Mouse (Mus musculus): ENCODE data around the gene Rsph1. TPM values are rescaled to one million over a fixed set of nuclear protein-coding genes. Genes with fewer than 3 reads are reported as not detected.

Rsph1 gene
- polyA plus RNA-seq, 1 experiment: 0.13 TPM

DNA sequence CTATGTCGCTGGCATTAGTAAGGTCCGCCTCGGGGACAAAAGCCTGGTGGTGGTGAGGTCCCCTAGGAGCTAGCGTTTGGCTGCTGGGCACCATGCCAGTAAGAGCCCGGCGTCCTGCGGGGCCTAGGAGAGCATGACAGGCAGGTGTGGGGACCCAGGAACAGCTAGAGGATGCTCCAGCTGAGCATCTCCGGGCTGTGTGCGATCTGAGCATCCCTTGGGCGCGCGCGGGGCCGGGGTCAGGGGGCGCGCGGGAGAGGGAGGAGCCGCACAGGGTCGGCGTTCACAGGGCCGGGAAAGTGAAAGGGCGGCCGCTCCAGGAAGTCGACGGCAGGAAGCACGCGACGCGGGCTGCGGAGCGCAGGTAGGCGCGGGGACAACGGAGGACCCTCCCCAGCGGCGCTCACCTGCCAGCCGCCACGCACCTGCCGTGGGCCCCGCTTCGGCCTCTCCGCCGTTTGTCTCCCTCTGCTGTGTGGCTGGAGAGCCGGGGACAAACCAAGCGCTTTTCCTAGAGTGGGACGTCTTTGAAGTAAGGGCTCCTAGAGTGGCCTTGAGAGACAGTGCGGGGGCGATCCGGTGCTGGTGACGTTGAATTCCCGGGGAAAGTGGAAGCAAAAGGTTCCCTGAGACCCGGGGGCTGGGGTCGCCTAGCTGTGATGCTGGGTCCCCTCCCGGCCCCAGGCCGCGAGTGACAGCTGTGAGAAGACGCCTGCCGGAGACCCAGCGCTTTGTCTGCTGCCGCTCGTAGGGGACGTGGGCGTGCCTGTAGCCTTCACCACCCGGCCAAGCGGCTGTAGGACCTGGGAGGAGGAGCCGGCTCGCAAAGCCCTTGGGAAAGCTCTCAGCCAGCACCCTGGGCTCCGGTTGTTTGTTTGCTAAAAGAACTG lies 19.0 kb upstream of the Rsph1 start:
- DNase-seq (ENCODE audit: low read depth in 1 of 2, low spot score in 2 of 2): peak; percentile 41 to 78
- no peaks in the 10 kb centered on the region for H3K36me3 ChIP-seq (ENCODE audit: control insufficient read depth, insufficient read depth, low read length)
- H3K4me3 ChIP-seq (ENCODE audit: extremely low read depth, insufficient read depth, insufficient read length): peak overlapping the region; percentile 77
- H3K27ac ChIP-seq (ENCODE audit: insufficient read depth, low read length): peak overlapping the region; percentile 85
- TF ChIP-seq POLR2A (IDR thresholded peaks at IDR 0.05; ENCODE audit: low read depth, low read length) (peak; percentile 22), CTCF (IDR thresholded peaks at IDR 0.05; ENCODE audit: extremely low read depth, insufficient read depth, insufficient read length, insufficient replicate concordance) (no peak)
- peaks cover 9% of the 10 kb centered on the region; the same call in 1 of the 2 replicates for H3K4me1 ChIP-seq (ENCODE audit: control insufficient read depth, insufficient read depth, insufficient read length)
- H3K27me3 ChIP-seq (ENCODE audit: control insufficient read depth, insufficient read depth, low read length): no peaks in the 10 kb centered on the region
- WGBS: 1% methylated on average over 67 of the region's 68 CpGs

DNA sequence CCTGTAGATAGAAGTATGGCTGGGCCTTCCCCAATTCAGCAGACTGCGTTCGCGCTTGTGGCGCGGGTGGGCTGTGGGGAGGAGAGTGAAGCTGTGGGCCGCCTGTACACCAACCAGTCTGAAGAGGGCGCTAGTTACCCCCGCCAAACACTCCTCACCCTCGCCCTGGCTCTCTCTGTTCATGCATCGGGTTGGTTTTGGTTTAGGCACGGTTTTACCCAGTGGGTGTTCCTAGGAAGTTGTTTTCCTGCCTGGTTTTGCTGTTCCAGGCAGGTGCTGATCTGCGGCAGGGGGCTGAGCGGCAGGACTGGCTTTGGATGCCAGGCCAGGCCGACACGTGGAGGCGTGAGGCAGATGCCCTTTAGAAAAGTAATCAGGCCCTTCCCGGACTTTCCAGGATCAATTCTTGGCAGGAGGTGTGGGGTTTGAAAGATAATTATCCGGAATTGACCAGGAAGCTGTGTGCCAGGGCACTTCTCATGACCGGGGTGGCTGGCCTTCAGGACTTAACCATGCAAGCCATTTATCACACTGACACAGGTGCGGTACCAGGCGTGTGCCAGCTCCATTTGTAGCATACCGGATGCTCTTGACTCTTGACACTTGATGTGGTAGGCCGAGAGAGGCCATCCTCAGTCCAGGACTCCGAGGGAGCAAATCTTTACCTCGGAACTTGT lies 18.2 kb upstream of the Rsph1 start:
- peak; percentile 74 for TF ChIP-seq CTCF (IDR thresholded peaks at IDR 0.05; ENCODE audit: extremely low read depth, insufficient read depth, insufficient read length, insufficient replicate concordance)
- no peak for TF ChIP-seq POLR2A (IDR thresholded peaks at IDR 0.05; ENCODE audit: low read depth, low read length)
- peaks cover 10% of the 10 kb centered on the region; the same call in 1 of the 2 replicates for H3K4me1 ChIP-seq (ENCODE audit: control insufficient read depth, insufficient read depth, insufficient read length)
- H3K4me3 ChIP-seq (ENCODE audit: extremely low read depth, insufficient read depth, insufficient read length): peak overlapping the region; percentile 77
- H3K36me3 ChIP-seq (ENCODE audit: control insufficient read depth, insufficient read depth, low read length): no peaks in the 10 kb centered on the region
- peak overlapping the region; percentile 85 for H3K27ac ChIP-seq (ENCODE audit: insufficient read depth, low read length)
- 4% methylated on average over 25 of the region's 25 CpGs for WGBS
- DNase-seq (ENCODE audit: low read depth in 1 of 2, low spot score in 2 of 2): peak; percentile 71 to 75
- H3K27me3 ChIP-seq (ENCODE audit: control insufficient read depth, insufficient read depth, low read length): no peaks in the 10 kb centered on the region

DNA sequence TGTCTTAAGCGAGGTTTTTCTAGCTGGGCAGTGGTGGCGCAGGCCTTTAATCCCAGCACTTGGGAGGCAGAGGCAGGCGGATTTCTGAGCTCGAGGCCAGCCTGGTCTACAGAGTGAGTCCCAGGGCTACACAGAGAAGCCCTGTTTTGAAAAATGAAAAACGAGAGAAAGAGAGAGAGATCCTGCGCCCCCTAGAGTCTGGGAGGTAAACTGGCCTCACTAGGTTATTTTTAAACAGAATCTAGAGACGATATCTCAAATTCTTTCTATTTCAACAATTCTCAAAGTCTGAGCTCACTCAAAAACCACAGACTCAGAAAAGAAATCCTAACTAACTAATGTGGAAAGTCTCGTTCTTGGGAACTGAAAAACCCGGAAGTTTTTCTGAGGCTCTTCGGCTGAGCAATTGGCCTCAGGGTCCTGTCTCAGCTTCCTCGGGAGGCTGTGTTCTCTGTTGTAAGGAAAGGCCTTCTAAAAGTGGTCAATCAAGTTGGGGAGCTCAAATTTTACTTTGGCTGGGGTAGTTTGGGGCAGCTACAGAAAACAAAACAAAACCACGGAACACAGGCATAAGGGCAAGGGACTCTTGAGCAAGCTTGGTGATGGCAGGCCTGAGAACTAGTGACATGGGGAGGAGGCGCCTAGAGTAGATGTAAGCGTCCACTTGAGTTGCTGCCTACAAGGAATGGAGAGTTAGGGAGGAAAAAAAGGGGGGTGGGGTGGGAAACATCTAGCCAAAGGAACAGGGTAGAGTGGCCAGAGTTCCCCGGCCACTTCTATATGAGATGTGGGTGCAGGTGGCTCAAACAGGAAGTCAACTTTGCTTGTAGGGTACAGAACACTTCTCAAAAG lies 17.4 kb upstream of the Rsph1 start:
- no peaks in the 10 kb centered on the region for H3K27me3 ChIP-seq (ENCODE audit: control insufficient read depth, insufficient read depth, low read length)
- WGBS: 55% methylated on average over 15 of the region's 15 CpGs
- peak overlapping the region; percentile 85 for H3K27ac ChIP-seq (ENCODE audit: insufficient read depth, low read length)
- TF ChIP-seq CTCF (IDR thresholded peaks at IDR 0.05; ENCODE audit: extremely low read depth, insufficient read depth, insufficient read length, insufficient replicate concordance) (no peak; the same call in 1 of the 2 replicates), POLR2A (IDR thresholded peaks at IDR 0.05; ENCODE audit: low read depth, low read length) (no peak)
- peak; percentile 47 to 61 for DNase-seq (ENCODE audit: low read depth in 1 of 2, low spot score in 2 of 2)
- H3K36me3 ChIP-seq (ENCODE audit: control insufficient read depth, insufficient read depth, low read length): no peaks in the 10 kb centered on the region
- no peak overlapping the region for H3K4me3 ChIP-seq (ENCODE audit: extremely low read depth, insufficient read depth, insufficient read length)
- H3K4me1 ChIP-seq (ENCODE audit: control insufficient read depth, insufficient read depth, insufficient read length): peaks cover 11% of the 10 kb centered on the region; the same call in 1 of the 2 replicates

DNA sequence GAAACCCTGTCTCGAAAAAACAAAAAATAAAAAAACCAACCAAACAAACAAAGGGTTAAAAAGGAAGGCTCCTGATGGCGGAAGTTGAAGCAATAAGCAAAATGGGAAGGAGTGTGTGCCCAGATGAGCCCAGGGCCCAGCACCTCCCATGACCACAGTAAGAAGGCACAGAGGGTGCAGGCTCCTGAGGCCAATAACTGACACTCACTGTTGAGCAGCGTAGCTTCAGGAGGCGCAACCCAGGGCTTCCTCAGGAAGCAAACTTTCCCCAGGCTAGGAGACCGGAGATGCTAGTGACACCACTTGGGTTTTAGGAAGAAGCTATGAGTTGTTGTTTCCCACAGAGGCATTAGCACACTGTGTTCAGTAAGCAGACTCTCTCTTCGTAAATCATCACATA lies 13.7 kb upstream of the Rsph1 start:
- DNase-seq (ENCODE audit: low read depth in 1 of 2, low spot score in 2 of 2): no peak
- no peaks in the 10 kb centered on the region for H3K36me3 ChIP-seq (ENCODE audit: control insufficient read depth, insufficient read depth, low read length)
- WGBS: 40% methylated on average over 6 of the region's 6 CpGs
- TF ChIP-seq CTCF (IDR thresholded peaks at IDR 0.05; ENCODE audit: extremely low read depth, insufficient read depth, insufficient read length, insufficient replicate concordance) (no peak), POLR2A (IDR thresholded peaks at IDR 0.05; ENCODE audit: low read depth, low read length) (no peak)
- peak overlapping the region; percentile 47 for H3K27ac ChIP-seq (ENCODE audit: insufficient read depth, low read length)
- H3K4me1 ChIP-seq (ENCODE audit: control insufficient read depth, insufficient read depth, insufficient read length): peaks cover 10% of the 10 kb centered on the region; the same call in 1 of the 2 replicates
- no peak overlapping the region for H3K4me3 ChIP-seq (ENCODE audit: extremely low read depth, insufficient read depth, insufficient read length)
- H3K27me3 ChIP-seq (ENCODE audit: control insufficient read depth, insufficient read depth, low read length): no peaks in the 10 kb centered on the region

DNA sequence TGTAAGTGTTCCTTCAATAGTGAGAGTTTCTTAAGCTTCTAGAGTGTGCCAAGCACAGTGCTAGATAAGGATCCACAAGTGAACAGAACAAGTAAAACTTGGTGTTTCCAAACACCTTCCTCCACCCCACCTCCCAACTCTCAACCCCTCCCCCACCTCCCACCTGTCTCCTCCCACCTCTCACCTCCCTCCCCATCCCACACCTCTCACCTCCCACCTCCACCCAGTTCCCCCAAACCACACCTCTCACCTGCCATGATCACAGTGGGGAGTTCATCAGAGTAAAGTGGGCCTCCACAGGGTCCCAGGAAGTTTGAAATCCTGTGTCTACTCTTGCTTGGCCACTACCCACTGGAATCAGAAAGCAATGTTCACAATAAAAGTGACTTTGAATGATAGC lies 13.1 kb upstream of the Rsph1 start:
- no peak for DNase-seq (ENCODE audit: low read depth in 1 of 2, low spot score in 2 of 2)
- H3K4me1 ChIP-seq (ENCODE audit: control insufficient read depth, insufficient read depth, insufficient read length): peaks cover 11% of the 10 kb centered on the region; the same call in 1 of the 2 replicates
- no peaks in the 10 kb centered on the region for H3K27me3 ChIP-seq (ENCODE audit: control insufficient read depth, insufficient read depth, low read length)
- no peaks in the 10 kb centered on the region for H3K36me3 ChIP-seq (ENCODE audit: control insufficient read depth, insufficient read depth, low read length)
- TF ChIP-seq CTCF (IDR thresholded peaks at IDR 0.05; ENCODE audit: extremely low read depth, insufficient read depth, insufficient read length, insufficient replicate concordance) (no peak), POLR2A (IDR thresholded peaks at IDR 0.05; ENCODE audit: low read depth, low read length) (no peak)
- no peak overlapping the region for H3K4me3 ChIP-seq (ENCODE audit: extremely low read depth, insufficient read depth, insufficient read length)
- no peak overlapping the region for H3K27ac ChIP-seq (ENCODE audit: insufficient read depth, low read length)

DNA sequence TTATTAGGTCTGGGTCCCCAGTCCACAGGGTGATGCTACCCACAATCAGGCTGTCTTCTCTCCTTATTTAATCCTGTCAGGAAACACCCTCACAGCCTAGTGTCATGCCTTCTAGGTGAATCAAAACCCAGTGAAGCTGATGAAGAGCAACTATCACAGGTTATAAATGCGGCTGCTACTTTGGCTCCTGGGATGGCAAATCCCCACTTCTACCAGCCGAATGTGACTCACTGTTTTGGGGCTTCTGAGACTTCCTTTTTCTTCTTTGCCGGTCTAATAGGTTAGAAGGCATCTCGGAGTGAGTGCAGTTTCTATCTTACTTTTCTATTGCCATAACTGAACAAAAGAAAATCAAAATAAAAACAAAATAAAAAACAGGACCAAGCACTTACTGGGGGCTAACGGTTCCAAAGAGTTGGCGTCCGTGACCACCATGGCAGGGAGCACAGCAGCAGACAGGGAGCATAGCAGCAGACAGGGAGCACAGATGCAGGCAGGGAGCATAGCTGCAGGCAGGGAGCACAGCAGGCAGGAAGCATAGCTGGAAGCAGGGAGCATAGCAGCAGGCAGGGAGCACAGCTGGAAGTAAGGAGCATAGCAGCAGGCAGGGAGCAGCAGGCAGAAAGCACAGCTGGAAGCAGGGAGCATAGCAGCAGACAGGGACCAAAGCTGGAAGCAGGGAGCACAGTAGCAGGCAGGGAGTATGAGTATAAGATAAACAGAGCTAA lies 12.0 kb upstream of the Rsph1 start:
- 26% methylated on average over 7 of the region's 7 CpGs for WGBS
- no peak overlapping the region for H3K4me3 ChIP-seq (ENCODE audit: extremely low read depth, insufficient read depth, insufficient read length)

More for the DNA sequence above, 12.0 kb upstream of the Rsph1 start:
- H3K27me3 ChIP-seq (ENCODE audit: control insufficient read depth, insufficient read depth, low read length): no peaks in the 10 kb centered on the region
- no peak for TF ChIP-seq POLR2A (IDR thresholded peaks at IDR 0.05; ENCODE audit: low read depth, low read length)
- no peak for TF ChIP-seq CTCF (IDR thresholded peaks at IDR 0.05; ENCODE audit: extremely low read depth, insufficient read depth, insufficient read length, insufficient replicate concordance)
- no peak overlapping the region for H3K27ac ChIP-seq (ENCODE audit: insufficient read depth, low read length)
- peaks cover 8% of the 10 kb centered on the region; the same call in 1 of the 2 replicates for H3K4me1 ChIP-seq (ENCODE audit: control insufficient read depth, insufficient read depth, insufficient read length)
- H3K36me3 ChIP-seq (ENCODE audit: control insufficient read depth, insufficient read depth, low read length): no peaks in the 10 kb centered on the region
- no peak for DNase-seq (ENCODE audit: low read depth in 1 of 2, low spot score in 2 of 2)

Data from spleen, adult 2 months (tissue).